Mouse (Mus musculus) left cerebral cortex, postnatal 36 days (tissue): ENCODE measurements around the gene Abhd8. TPM values are rescaled to one million over a fixed set of nuclear protein-coding genes. Genes with fewer than 3 reads are reported as not detected.

Experiments used
- DNase-seq, 2 experiments: peaks; one replicate each; pipeline ENCODE4 v3.0.0; 2021 to 2022; ENCODE audit warnings: low spot score in 2 of 2, mixed read lengths in 1 of 2
- intact Hi-C: fragments of 180-260 bp; cut with DNase I; formaldehyde crosslinking; loops from one replicate; pipeline ENCODE4 v1.15.1; 2025
- total RNA-seq, 2 experiments: library from RNA; stranded (reverse); gene quantifications; 2 replicates each; pipeline ENCODE4 v1.2.3; 2021

Abhd8 gene
- total RNA-seq: 100 to 1,000 TPM; 303 to 342 TPM

GRCm38 (mm10) chr8:71463188-71464033 lies at the start of gene Abhd8:
Gene Abhd8 (minus strand): TSS chr8:71463655.
- intact Hi-C loops: loop anchor here (5.0 kb wide), 2 partner anchors 79 to 556 kb away; partner anchors contain the start of genes Map1s and Mvb12a

GRCm38 (mm10) chr8:71511644-71512043 lies 48.2 kb upstream of the Abhd8 start, which contains the start of gene Plvap:
Gene Plvap (minus strand): TSS chr8:71511752.
- intact Hi-C loops: no loop called here
- no peak for DNase-seq

More at GRCm38 (mm10) chr8:71463188-71464033, at the start of gene Abhd8:
- DNase-seq: peak; percentile 98 to 99

GRCm38 (mm10) chr8:71509316-71509715 lies 45.9 kb upstream of the Abhd8 start:
- DNase-seq: no peak
- intact Hi-C loops: no loop called here

GRCm38 (mm10) chr8:71507589-71508104 lies 44.2 kb upstream of the Abhd8 start:
- DNase-seq: peak; percentile 80 to 86
- intact Hi-C loops: loop anchor here (1.0 kb wide), 1 partner anchor 19 kb away; the partner anchor contains the start of gene Gtpbp3

GRCm38 (mm10) chr8:71505979-71506378 lies 42.5 kb upstream of the Abhd8 start:
- DNase-seq: no peak
- intact Hi-C loops: no loop called here

- no peak for DNase-seq
- intact Hi-C loops: no loop called here
These were observed 41.9 kb upstream of the Abhd8 start for GRCm38 (mm10) chr8:71505326-71505725.

- intact Hi-C loops: no loop called here
- DNase-seq: no peak
These were observed 40.9 kb upstream of the Abhd8 start for GRCm38 (mm10) chr8:71504349-71504748.

- intact Hi-C loops: loop anchor here (5.0 kb wide), 1 partner anchor 33 kb away; no protein-coding TSS in a partner anchor
- DNase-seq: no peak
These were observed 35.6 kb upstream of the Abhd8 start for GRCm38 (mm10) chr8:71498816-71499690.

- DNase-seq: no peak
- intact Hi-C loops: loop anchor here (5.0 kb wide), 1 partner anchor 34 kb away; no protein-coding TSS in a partner anchor
These were observed 34.5 kb upstream of the Abhd8 start for GRCm38 (mm10) chr8:71497881-71498501.

GRCm38 (mm10) chr8:71497077-71497645 lies 33.7 kb upstream of the Abhd8 start:
- DNase-seq: no peak
- intact Hi-C loops: loop anchor here (5.0 kb wide), 1 partner anchor 35 kb away; no protein-coding TSS in a partner anchor

GRCm38 (mm10) chr8:71496481-71496880 lies 33.0 kb upstream of the Abhd8 start:
- intact Hi-C loops: loop anchor here (5.0 kb wide), 1 partner anchor 36 kb away; no protein-coding TSS in a partner anchor
- DNase-seq: peak in 1 of 2 experiments; percentile 37

GRCm38 (mm10) chr8:71495811-71496210 lies 32.4 kb upstream of the Abhd8 start:
- intact Hi-C loops: loop anchor here (2.0 to 5.0 kb wide), 2 partner anchors 25 to 36 kb away; no protein-coding TSS in a partner anchor
- no peak for DNase-seq

- intact Hi-C loops: loop anchor here (2.0 to 5.0 kb wide), 2 partner anchors 26 to 37 kb away; no protein-coding TSS in a partner anchor
- peak; percentile 70 to 75 for DNase-seq
These were observed 31.6 kb upstream of the Abhd8 start for GRCm38 (mm10) chr8:71495039-71495438.

GRCm38 (mm10) chr8:71488454-71488853 lies 25.0 kb upstream of the Abhd8 start:
- DNase-seq: peak; percentile 78 to 88
- intact Hi-C loops: loop anchor here (1.0 kb wide), 1 partner anchor 19 kb away; no protein-coding TSS in a partner anchor

GRCm38 (mm10) chr8:71487691-71488445 lies 24.4 kb upstream of the Abhd8 start, which contains the start of gene Gtpbp3:
Gene Gtpbp3 (plus strand): TSS chr8:71488103.
- peak; percentile 78 to 81 for DNase-seq
- intact Hi-C loops: loop anchor here (1.0 kb wide), 1 partner anchor 19 kb away; no protein-coding TSS in a partner anchor

- intact Hi-C loops: no loop called here
- no peak for DNase-seq
These were observed 22.7 kb upstream of the Abhd8 start for GRCm38 (mm10) chr8:71486136-71486529.
